Mouse (Mus musculus): ENCODE data around the gene Ifne.

The Ifne gene

DNA sequence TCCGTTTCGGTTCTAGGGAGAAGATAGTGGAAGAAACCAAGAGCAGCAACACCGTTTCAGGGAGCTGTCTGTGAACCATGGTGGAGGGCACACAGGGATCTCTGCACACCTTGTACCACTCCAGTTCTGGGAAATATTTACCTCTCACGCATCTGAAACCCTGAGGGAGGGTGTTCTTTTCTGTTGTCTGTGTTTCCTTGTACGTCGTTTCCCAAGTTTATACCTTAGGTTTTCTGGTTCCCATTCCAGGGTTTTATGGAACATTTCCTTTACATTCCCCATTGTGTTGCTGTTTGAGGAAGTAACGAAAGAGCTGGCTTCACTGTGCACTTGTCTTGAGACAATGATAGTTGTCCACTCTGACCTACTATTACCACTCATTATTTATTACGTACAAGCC lies at the start of gene Ifne:
TSS of gene Ifne (minus strand) at position 101 of the 400 bp plus-strand sequence.
- no peak for DNase-seq (ENCODE audit: low spot score)

DNA sequence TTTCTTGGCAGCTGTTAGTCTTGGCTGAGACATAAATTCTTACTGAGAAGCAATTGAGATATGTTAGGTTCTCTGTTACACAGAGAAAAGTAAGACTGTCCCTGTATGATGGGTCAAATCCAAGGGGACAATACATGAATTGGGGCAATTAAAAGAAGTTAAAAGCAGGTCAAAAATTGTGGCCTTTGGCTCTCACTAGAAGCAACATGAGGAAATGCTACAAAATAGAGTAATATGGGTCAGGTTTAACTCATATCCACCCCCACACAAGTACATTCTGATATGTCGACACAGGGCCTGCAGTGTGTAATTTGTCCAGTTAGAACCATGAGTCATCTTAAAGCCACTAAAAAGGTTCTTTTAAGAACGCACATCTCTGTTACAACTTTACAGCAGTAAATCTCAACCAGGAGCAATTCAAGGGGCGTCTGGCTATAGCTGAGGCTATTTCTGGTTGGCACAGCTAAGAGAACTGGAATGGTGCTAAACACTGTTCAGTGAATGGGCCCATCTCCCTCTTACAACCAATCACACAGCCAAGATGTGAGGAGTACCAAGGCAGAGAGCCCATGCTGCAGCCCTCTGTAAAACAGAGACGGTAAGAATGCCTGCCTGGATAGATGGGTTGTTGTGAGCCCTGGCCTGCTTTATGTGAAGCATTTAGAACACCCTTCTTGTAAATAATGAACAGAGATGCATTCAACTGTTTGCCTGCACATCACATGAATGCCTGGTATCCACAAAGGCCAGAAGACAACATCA lies 48.5 kb upstream of the Ifne start:
- no peak for DNase-seq (ENCODE audit: low spot score)

DNA sequence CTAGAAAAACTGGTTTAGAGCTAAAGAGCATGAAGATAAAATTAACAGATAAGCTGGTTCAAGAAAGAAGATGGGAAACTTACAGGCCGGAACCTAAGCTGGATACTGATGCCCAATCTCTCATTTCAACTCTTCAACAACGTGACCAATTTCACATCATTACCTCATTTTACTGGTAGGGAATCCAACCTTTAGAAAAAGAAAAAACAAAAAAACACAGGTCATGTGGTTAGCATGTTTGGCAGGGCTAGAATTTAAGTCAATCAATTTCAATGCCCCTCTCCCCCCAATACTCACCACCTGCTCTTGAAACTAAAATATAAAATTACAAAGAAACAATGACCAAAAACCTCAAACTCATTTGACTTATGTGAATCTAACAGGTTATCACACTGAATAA lies 47.8 kb upstream of the Ifne start:
- DNase-seq (ENCODE audit: low spot score), result no peak

DNA sequence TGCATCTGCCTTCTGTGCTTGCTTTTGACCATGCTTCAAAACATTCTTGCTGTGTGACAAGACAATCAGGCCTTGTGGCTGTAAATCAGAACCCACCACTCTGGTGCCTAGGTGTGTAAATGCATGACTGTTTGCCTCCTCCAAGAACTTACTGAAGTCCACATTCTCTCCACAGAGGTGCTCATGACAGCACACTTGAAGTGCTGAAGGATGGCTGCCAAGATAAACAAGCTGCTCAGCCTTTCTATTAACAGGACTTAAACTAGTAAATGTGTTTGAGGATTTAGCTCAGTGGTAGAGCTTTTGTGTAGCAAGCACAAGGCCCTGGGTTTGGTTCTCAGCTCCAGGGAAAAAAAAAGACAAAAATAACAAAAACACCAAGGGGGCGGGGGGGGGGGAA lies 46.6 kb upstream of the Ifne start:
- DNase-seq (ENCODE audit: low spot score), result no peak

DNA sequence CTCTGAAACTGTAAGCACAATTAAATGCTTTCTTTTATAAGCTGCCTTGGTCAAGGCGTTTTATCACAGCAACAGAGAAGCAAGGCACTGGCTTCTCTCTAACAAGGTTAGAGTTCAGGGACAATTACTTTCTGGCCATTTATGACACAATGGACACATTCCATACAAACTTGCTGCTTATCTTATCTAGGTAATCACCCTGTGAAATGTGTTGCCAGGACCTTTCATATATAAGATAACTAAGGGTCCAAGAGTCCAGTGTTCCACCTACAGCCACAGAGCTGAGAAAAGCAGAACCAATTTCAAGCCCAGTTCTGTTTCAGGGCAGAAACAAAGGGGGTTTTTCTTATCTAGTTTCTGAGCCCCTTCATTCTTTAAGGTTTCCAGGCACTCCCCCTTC lies 46.1 kb upstream of the Ifne start:
- DNase-seq (ENCODE audit: low spot score), result no peak

DNA sequence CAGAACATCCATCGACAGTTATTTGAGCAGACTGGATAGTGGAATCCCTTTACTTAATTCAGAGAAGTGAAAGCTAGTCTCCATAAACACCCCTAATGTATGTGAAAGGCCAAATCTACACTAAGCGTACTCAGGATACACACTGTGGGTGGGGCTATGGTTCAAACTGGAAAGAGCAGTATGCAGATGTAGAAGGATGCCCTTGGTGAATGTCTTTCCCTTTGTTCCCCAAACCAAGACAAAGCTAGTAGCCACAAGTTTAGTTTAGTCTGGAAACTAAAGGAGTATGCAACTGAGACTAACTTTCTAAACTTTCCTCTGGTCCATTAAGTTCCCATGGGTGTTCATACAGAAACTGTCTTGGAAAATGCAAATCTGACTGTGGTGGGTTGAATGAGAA lies 45.5 kb upstream of the Ifne start:
- no peak for DNase-seq (ENCODE audit: low spot score)

DNA sequence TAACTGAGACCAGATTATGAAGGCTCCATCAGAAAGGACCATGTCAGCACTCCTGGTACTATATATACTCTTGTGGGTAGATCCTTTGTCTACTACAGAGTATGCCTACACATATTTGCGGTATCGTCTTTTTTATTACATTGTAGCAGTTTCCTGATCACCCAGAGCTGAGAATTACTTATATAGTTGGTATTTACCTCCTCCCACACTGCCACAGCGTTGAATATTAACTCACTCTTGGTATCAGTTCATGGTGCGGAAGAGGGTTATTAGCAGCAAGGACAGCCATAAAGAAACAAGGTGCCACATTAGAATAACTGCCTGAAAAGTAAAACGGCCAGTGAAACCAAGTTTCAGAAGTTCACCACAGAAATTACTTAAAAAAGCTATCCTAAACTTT lies 41.3 kb upstream of the Ifne start:
- no peak for DNase-seq (ENCODE audit: low spot score)

DNA sequence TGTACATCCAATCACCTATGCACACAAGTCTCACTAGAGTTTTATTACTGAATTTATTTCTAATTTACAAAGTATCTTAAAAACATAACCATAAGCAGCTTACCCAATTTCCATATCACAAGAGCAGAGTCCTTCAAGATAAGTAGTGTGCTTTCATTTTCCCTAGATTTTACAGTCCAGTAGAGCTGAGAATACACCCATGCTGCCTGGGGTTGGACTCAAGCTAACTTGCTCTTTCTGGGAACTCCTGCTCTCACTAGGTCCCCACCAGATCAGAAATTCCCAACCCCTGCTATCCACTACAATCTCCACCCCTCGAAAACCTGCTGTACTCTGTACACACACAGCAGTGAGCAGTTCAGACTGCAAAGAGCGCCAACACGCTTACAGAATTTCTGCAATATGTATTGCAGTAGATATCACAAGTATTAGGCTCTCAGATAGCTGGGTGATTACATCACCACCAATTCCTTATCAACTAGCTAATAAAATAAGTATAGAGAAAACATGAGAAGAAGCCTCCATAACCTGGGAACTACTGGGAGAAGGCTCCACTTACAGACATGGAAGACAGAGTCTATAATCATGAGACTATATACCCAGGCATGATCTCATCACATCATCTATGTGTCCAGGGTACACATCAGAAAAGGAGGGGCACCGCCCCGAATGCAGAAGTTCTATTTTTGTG lies 37.9 kb upstream of the Ifne start:
- no peak for DNase-seq (ENCODE audit: low spot score)

DNA sequence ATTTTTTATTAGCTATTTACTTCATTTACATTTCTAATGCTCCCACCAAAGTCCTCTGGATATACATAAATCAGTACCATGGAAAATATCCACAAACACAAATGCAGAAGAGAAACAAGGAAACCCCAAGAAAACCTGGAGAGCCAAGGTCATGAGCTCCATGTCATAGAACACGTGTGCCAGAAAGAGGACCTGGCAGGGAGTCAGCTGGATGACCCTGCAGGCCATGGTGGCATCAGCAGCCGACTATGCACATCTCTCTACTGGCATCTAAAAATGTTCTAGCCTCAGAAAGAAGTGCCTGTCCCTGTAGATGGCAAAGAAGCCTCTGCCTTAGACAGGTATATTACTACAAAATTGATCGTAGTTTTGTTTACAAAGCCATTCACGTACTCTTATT lies 36.3 kb upstream of the Ifne start:
- DNase-seq (ENCODE audit: low spot score), result no peak

DNA sequence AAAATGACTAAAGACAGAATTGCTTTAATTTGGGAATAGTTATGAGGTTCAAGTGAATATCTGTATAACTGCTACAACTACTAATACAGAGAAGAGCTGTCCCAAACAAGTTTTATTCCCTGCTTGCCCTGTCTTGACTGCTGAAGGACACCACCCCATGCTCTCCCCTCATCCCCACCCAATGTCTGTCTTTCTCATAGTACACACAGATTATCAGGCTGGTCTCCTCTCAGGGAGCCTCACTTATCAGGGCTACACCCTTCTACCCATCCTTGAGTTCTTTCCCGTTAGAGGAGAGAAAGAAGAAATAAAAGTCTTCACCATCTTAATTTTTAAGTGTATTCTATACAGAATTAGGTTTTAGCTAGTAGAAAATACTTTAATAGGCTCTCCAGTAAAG lies 34.0 kb upstream of the Ifne start:
- DNase-seq (ENCODE audit: low spot score), result no peak

DNA sequence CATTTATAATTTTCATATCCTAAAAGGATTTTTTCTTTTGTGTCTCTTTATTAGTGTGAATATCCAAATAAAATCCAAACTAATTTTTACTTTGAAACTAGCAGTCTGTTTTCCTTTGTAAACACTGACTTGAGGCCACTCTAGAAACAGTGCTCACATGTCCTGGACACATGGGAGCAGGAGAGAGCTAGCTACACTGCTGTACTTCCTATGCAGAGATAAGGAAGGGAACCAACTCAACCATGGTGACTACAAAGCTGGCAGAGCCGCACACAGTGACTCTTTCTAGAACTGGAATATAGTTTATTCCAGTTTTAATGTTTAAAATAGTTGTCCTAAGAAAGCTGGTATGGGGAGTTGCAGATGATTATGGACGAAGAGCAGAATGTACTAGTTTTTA lies 32.9 kb upstream of the Ifne start:
- DNase-seq (ENCODE audit: low spot score), result no peak

DNA sequence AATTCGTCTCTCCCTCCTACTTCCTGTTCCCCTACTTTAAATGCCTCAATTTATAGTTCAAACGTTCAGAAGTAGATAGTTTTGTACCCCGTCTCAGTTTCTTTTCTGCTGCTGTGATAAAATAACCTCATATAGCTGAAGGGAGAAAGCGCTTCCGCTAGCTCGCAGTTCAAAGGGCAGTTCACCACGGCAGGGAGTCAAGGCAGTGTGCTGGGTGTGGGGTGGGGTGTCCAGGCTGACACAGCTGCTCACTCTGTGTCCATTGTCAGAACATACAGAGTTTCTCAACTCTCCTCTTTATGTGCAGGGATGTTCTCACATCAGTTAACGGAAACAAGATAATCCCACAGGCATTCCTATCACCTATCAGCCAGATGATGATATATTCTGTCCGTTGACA lies 32.2 kb upstream of the Ifne start:
- no peak for DNase-seq (ENCODE audit: low spot score)

DNA sequence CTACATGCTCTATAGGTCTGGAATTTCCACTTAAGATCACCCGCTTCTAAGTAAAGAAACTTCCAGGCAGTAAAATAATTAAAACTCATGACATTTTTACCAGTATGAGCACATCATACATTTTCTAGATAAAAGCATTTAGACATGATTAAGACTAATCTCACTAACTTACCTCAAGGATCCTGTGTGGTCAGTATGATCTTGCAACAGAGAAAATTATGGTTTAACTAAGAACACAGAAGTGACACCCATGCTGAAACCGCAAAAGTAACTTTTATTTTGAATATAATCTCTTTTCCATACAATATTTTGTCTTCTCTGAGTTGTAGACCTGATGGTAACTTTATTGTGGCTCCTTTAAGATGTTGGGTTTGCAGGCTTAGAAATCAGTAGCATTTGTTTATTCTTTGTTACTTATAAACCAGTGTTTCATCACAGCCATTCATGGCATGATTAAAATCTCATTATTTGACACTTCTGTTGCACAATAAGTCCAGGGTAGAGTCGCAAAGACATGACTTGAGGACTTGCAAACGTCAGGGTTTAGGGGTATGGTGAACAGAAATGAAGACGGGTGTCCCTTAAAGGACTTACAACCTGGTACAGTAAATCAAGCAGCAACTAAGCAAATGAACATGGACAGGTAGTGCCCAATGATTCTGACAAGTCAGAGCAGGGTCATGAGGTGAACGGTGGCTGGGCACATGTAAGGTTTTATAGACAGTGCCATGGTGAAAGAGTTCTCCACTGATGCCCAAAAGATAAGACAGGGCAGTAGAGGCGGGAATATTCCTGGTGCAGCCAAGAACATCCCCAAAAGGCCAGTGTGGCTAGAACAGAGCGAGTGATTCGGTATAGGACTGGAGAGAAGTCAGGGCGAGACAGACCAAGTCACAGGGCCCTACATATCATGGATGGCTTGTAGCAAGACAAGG lies 29.9 kb upstream of the Ifne start:
- DNase-seq (ENCODE audit: low spot score), result no peak

DNA sequence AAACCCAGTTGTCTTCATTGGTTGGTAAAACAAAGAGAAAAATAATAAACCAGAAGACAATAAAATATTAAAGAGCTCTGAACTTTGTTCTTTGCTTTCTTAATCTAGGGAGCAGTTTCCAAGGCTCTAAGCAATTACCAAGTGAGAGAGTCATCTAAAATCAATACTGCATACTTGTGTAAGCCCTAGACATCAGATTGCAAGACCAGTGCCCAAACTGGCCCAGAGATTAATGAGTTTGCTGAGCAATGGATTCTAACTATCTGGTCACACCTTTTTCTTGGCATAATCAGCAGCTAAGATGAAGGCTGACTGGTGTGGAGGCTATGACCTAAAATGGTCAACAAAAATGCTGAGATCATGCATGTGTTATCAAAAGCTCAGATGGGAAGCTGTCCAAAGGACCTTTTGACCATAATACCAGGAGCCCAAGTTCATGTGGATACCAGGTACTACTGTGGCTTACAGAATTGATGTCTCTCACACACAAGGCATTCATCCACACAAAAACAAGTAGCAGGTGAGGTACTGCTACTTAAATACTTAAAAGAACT lies 13.3 kb upstream of the Ifne start:
- no peak for DNase-seq (ENCODE audit: low spot score)

DNA sequence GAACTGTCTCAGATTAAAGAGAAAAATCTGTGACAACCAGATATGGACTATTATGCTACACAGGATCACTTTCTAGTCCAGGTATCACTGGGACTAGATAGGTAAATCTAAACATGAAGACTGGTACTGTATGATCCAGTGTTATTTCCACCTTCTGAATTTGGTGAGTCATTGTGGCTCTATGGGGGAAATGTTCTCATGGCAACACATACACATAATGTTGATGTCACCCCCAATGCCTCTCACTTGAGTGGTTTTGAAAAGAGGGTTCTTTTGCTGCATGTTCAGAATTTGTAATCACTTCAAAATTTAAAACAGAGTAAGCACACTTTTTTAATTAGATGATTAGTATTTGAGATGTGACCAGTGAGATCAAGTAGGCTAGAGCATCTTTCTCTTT lies 8.2 kb upstream of the Ifne start:
- no peak for DNase-seq (ENCODE audit: low spot score)

DNA sequence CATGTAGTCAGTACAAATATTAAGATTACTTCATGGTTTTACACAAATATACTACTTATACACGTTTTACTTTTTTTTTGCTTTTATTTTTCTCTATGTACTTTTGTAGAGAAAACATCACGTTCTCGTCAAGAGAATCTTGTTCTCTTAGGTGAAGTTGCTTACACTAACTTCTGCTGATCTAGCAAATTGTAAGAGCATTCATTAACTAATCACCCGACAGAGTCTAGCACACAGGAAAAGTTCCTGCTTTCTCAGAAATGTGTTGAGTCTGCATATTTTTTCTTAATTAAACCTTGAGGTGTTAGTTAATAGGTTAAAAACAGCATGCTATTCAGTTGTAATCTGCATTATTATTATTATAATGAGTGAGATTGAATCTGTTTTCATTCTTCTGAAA lies 1.2 kb downstream of the Ifne start:
- DNase-seq (ENCODE audit: low spot score), result no peak

DNA sequence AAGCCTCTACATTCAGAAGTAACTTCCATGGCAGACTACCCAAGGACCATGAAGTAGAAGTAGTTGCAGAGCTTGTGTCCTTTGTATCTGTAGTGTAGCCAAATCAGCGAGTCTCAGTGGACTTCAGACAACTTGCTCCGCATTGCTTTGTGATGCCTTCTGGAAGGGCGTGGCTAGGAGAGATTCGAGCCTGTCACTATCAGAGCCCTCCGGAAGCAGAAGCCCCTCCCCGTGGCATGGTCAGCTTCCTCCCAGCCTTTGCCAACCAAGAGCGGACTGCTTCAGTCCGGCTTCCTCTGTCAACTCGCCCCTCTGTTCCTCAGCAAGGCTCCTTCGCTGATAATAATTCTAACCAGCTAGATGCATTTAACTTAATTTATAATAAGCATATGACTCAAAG lies 1.8 kb downstream of the Ifne start:
- peak; percentile 11 for DNase-seq (ENCODE audit: low spot score)

DNA sequence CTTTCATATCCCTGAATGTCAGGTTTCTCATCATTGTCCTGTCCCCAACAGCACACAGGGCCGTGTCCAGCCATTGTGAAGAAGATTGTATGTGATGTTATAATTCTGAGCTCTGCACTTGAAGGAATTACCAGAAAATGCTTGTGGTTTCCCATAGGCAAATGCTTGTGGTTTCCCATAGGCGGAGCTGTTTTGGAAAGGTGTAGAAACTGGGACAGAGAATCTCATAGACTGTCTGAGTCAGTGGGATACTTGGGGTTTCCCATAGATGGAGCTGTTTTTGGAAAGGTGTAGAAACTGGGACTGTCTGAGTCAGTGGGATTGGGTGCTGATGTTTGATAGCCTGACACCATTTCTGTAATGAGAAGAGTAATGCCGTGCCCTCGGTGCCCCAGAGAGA lies 3.5 kb downstream of the Ifne start:
- no peak for DNase-seq (ENCODE audit: low spot score)

DNA sequence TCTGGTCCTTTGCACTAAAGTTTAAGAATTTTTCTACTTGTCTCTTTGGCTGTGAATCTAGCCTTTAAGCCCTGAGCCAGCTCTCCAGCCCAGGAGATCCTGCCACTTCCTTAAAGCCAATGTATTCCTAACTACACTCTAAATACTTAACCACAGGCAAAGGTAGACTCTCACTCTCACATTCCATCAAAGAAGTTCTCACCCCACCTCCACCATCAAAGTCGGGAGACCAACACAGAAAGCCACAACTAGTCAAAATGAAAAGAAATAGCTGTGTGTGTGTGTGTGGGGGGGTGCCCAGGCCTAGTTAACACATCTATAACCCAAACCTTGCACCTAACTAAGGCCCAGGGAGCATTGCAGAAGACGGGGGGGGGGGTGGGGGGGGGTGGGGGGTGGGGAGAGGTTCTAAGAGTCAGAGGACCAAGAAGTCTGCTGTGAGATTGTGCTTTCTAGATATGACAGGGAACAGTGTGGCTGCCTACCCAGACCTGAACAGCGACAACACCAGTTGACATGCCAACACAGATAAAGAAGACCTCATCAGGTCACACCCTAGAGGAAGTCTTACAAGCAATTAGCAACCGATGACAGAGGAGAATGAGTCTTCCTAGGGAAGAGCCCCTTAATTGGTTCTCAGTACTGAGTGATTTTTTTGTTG lies 4.4 kb downstream of the Ifne start:
- DNase-seq (ENCODE audit: low spot score), result no peak

DNA sequence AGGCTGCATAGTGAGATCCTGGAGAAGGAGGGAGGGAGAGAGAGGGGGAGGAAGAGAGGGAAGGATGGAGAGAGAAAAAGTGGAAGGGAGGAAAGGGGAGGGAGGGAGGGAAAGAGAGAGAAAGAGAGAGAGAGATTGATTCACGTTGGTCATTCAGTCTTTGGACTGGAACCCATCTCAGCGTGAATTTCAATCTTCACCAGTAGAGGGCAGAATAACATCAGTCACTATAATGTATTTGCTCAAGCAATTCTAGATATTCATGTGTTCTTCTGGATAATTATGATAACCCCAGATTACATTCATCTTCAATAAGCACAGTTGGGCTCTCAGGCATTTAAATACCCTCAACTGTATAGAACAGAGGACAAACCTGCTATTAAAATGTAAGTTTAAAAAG lies 7.3 kb downstream of the Ifne start:
- DNase-seq (ENCODE audit: low spot score), result peak; percentile 78

DNA sequence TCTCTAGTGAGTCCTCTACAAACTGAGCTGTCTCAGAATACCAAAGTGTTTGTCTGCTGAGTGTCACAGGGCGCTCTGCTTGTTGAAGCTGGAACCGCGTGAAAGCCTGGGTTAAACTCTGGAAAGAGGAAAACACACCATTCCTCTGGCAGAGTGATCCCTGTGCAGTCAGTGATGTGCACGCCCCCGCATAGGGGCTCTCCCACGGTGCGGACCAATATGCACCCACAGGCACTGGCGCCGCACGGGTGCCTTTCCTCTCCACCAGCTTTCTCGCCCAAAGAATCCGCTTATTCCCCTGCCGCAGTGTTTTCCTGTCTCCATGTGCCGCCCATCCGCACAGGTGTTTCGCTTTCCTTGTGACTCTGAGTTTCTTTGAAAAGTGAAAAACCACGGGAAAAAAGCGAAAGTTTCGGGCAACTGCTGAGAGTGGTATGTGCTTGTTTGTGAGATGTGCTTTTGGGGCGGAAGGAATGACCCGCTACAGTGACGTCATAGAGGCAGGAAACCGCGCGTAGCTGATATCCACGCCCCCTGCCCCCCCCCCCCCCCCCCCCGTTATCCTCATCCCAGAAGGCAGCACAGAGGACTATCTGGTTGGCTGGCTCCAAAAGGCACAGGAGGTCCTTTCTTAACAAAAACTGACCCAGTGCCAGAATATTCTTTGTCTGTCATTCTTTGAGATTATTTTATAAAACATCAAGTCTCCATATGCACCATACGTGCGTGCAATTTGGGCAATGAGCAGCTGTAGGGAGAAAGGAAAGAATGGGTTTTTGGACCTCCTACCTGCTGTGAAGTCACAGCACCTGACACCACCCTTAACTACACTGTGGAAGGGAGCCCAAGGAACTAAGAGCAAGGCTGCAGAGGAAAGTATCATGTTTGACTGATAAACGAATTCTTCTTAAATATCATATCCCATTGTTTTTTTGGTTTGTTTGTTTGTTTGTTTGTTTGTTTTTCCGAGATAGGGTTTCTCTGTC lies 11.8 kb downstream of the Ifne start:
- DNase-seq (ENCODE audit: low spot score), result peak; percentile 80
